Mouse (Mus musculus) bone marrow macrophage, adult 2 months (primary cell): ENCODE data around the gene Raet1d. TPM values are rescaled to one million over a fixed set of nuclear protein-coding genes. Genes with fewer than 3 reads are reported as not detected.
"Not testable (repeated sequence)": the region's sequence is repeated elsewhere in the genome, so short reads cannot be mapped to it uniquely, and the experiment has no call there.

ENCODE experiments used
- H3K27ac ChIP-seq: 2 replicates; pipeline ENCODE4 v1.5.1; 2012; ENCODE audit warnings: low read depth, low read length; ENCODE audit not compliant: insufficient read depth
- H3K4me1 ChIP-seq: 2 replicates; pipeline ENCODE4 v1.6.1; 2012; ENCODE audit warnings: low read length; ENCODE audit not compliant: control insufficient read depth, insufficient read depth
- H3K4me3 ChIP-seq: 2 replicates; pipeline ENCODE4 v1.5.1; 2012; ENCODE audit warnings: mild to moderate bottlenecking, low read length, moderate library complexity; ENCODE audit not compliant: insufficient read depth
- polyA plus RNA-seq: library from polyadenylated mRNA; stranded (reverse); fragments of >200 nt; gene quantifications from 2 replicates; pipeline ENCODE4 v1.2.4, GENCODE M21; 2012; ENCODE audit not compliant: missing spikeins, insufficient read depth, insufficient read length

Gene Raet1d
- polyA plus RNA-seq, 1 experiment: 4.6 TPM

GRCm38 (mm10) chr10:22402225-22402917 is 42.0 kb downstream of the Raet1d start:
- H3K4me3 ChIP-seq, H3K27ac ChIP-seq, H3K4me1 ChIP-seq: not testable (repeated sequence)

GRCm38 (mm10) chr10:22413702-22414494 is 53.5 kb downstream of the Raet1d start:
- H3K4me1 ChIP-seq, H3K4me3 ChIP-seq, H3K27ac ChIP-seq: not testable (repeated sequence)

Other genes with a start within 250 kb of the Raet1d start
- gene E030030I06Rik, start 211.3 kb upstream of the Raet1d start, polyA plus RNA-seq: 4.0 and 7.5 TPM in 2 replicates
- 6.0 and 6.3 TPM in 2 replicates for gene Raet1e, start 202.0 kb upstream of the Raet1d start, polyA plus RNA-seq
- not detected in 2 replicates for gene H60b, start 202.0 kb upstream of the Raet1d start, polyA plus RNA-seq